Mouse (Mus musculus) mouse embryonic stem cell (cell line): ENCODE results near the gene Abcc6.

Experiments
- in situ Hi-C, 2 experiments: fragments of 300-500 bp; cut with MboI; formaldehyde crosslinking; loops; 1 replicate in 1 of 2; 3 replicates in 1 of 2; pipeline ENCODE4 v1.14.3; 2019 to 2020; ENCODE audit warnings: low sequenced_read_pairs in 2 of 2, low pct_unique_long_range_greater_than_20kb in 1 of 2, mixed read lengths in 1 of 2; ENCODE audit not compliant: unreplicated experiment in 1 of 2

Abcc6 gene

GRCm38 (mm10) chr7:45917926-45918325, 112.2 kb downstream of the Abcc6 start:
- in situ Hi-C loops: no loop called here
